Mouse (Mus musculus) stomach, embryonic 15.5 days (tissue): ENCODE data around the gene Mia2. TPM values are rescaled to one million over a fixed set of nuclear protein-coding genes. Genes with fewer than 3 reads are reported as not detected.

Source experiments
- ATAC-seq: fragments of 200-750 bp; cut with Nextera tagmentation; 2 replicates; pipeline ENCODE4 v1.8.0; 2017; ENCODE audit warnings: low read depth, moderate number of reproducible peaks, moderate TSS enrichment; ENCODE audit not compliant: insufficient read depth, low FRiP score
- H3K27ac ChIP-seq: fragments of 300-500 bp; sonication (generic); 2 replicates; pipeline ENCODE4 v1.5.1; 2015; ENCODE audit warnings: mild to moderate bottlenecking, inconsistent platforms
- H3K27me3 ChIP-seq: fragments of 300-500 bp; sonication (generic); replicated peaks from 2 replicates; pipeline ENCODE4 v1.6.1; 2015; ENCODE audit warnings: inconsistent platforms
- H3K36me3 ChIP-seq: fragments of 300-500 bp; sonication (generic); 2 replicates; pipeline ENCODE4 v1.6.1; 2015; ENCODE audit warnings: inconsistent platforms
- H3K4me1 ChIP-seq: fragments of 300-500 bp; sonication (generic); 2 replicates; pipeline ENCODE4 v1.6.1; 2015; ENCODE audit warnings: inconsistent platforms
- H3K4me2 ChIP-seq: fragments of 300-500 bp; sonication (generic); 2 replicates; pipeline ENCODE4 v1.6.1; 2015; ENCODE audit warnings: mild to moderate bottlenecking, inconsistent platforms
- H3K4me3 ChIP-seq: fragments of 300-500 bp; sonication (generic); replicated peaks from 2 replicates; pipeline ENCODE4 v1.5.1; 2015; ENCODE audit warnings: inconsistent platforms
- H3K9ac ChIP-seq: fragments of 300-500 bp; sonication (generic); 2 replicates; pipeline ENCODE4 v1.6.1; 2015; ENCODE audit warnings: inconsistent platforms
- H3K9me3 ChIP-seq: fragments of 300-500 bp; sonication (generic); 2 replicates; pipeline ENCODE4 v1.6.1; 2016; ENCODE audit warnings: inconsistent platforms
- WGBS: fragments of 180-500 bp; shearing (Covaris S2); methylation state at CpG from one replicate; pipeline ENCODE4 v1.1.7; 2015; 5-methylcytosine and 5-hydroxymethylcytosine counted together
- polyA plus RNA-seq: library from polyadenylated mRNA; unstranded; fragments of >200 nt; fragmentation: Nextera tagmentation; extraction: Ambion mirVana; gene quantifications from 2 replicates; pipeline ENCODE4 v1.2.1, GENCODE M21; 2015

The Mia2 gene
- polyA plus RNA-seq, 1 experiment from 2014 or later, result 82.1 TPM

GRCm38 (mm10) chr12:59105914-59106313 is 10.3 kb downstream of the Mia2 start:
- H3K27me3 ChIP-seq, result no peaks in the 10 kb centered on the region
- H3K4me3 ChIP-seq, result no peak overlapping the region
- H3K27ac ChIP-seq, result no peak overlapping the region
- no peaks in the 10 kb centered on the region for H3K9me3 ChIP-seq
- H3K4me2 ChIP-seq, result no peak overlapping the region
- H3K4me1 ChIP-seq, result no peaks in the 10 kb centered on the region
- H3K9ac ChIP-seq, result no peak overlapping the region
- 77% methylated on average over 6 of the region's 6 CpGs for WGBS
- ATAC-seq, result 0 out of 2 replicates have a peak, but pooled peaks have one; percentile 53
- H3K36me3 ChIP-seq, result no peaks in the 10 kb centered on the region

- H3K27ac ChIP-seq, result no peak overlapping the region
- H3K9ac ChIP-seq, result no peak overlapping the region
- 87% methylated on average over 5 of the region's 5 CpGs for WGBS
- no peak overlapping the region for H3K4me2 ChIP-seq
- H3K9me3 ChIP-seq, result no peaks in the 10 kb centered on the region
- no peaks in the 10 kb centered on the region for H3K27me3 ChIP-seq
- no peak overlapping the region for H3K4me3 ChIP-seq
- no peaks in the 10 kb centered on the region for H3K4me1 ChIP-seq
- H3K36me3 ChIP-seq, result no peaks in the 10 kb centered on the region
- ATAC-seq, result no peak
These were observed 10.9 kb downstream of the Mia2 start for GRCm38 (mm10) chr12:59106491-59106890.

GRCm38 (mm10) chr12:59107926-59108325 is 12.3 kb downstream of the Mia2 start:
- Histone ChIP-seq H3K9me3 (no peaks in the 10 kb centered on the region), H3K4me3 (no peak overlapping the region), H3K36me3 (no peaks in the 10 kb centered on the region), H3K27me3 (no peaks in the 10 kb centered on the region), H3K4me1 (no peaks in the 10 kb centered on the region), H3K4me2 (no peak overlapping the region), H3K9ac (no peak overlapping the region), H3K27ac (no peak overlapping the region)
- WGBS, result 77% methylated on average over 4 of the region's 4 CpGs
- no peak for ATAC-seq

GRCm38 (mm10) chr12:59117184-59117583 is 21.6 kb downstream of the Mia2 start:
- Histone ChIP-seq H3K4me2 (no peak overlapping the region), H3K36me3 (no peaks in the 10 kb centered on the region), H3K4me3 (no peak overlapping the region), H3K27ac (no peak overlapping the region), H3K9me3 (no peaks in the 10 kb centered on the region), H3K9ac (no peak overlapping the region), H3K27me3 (no peaks in the 10 kb centered on the region), H3K4me1 (no peaks in the 10 kb centered on the region)
- no peak for ATAC-seq
- WGBS, result 71% methylated on average over 3 of the region's 3 CpGs

- H3K27me3 ChIP-seq, result no peaks in the 10 kb centered on the region
- no peak overlapping the region for H3K27ac ChIP-seq
- H3K36me3 ChIP-seq, result no peaks in the 10 kb centered on the region
- no peaks in the 10 kb centered on the region for H3K9me3 ChIP-seq
- H3K9ac ChIP-seq, result no peak overlapping the region
- WGBS, result 87% methylated on average over 2 of the region's 2 CpGs
- 0 out of 2 replicates have a peak, but pooled peaks cover 4% of the 10 kb centered on the region for H3K4me1 ChIP-seq
- no peak overlapping the region for H3K4me3 ChIP-seq
- H3K4me2 ChIP-seq, result no peak overlapping the region
- ATAC-seq, result no peak
These were observed 29.8 kb downstream of the Mia2 start for GRCm38 (mm10) chr12:59125426-59125825.

- WGBS, result 79% methylated on average over 10 of the region's 10 CpGs
- H3K36me3 ChIP-seq, result no peaks in the 10 kb centered on the region
- H3K9me3 ChIP-seq, result no peaks in the 10 kb centered on the region
- peaks cover 12% of the 10 kb centered on the region for H3K4me1 ChIP-seq
- H3K4me2 ChIP-seq, result no peak overlapping the region; the same call in 1 of the 2 replicates
- ATAC-seq, result no peak
- H3K9ac ChIP-seq, result no peak overlapping the region
- H3K4me3 ChIP-seq, result no peak overlapping the region
- peak overlapping the region; percentile 54; the same call in 1 of the 2 replicates for H3K27ac ChIP-seq
- no peaks in the 10 kb centered on the region for H3K27me3 ChIP-seq
These were observed 32.9 kb downstream of the Mia2 start for GRCm38 (mm10) chr12:59128501-59128900.

GRCm38 (mm10) chr12:59129038-59129437 is 33.4 kb downstream of the Mia2 start:
- ATAC-seq, result peak; percentile 27; the same call in 1 of the 2 replicates
- H3K4me3 ChIP-seq, result no peak overlapping the region
- H3K4me1 ChIP-seq, result peaks cover 12% of the 10 kb centered on the region
- peak overlapping the region; percentile 54; the same call in 1 of the 2 replicates for H3K27ac ChIP-seq
- no peaks in the 10 kb centered on the region for H3K27me3 ChIP-seq
- no peaks in the 10 kb centered on the region for H3K9me3 ChIP-seq
- 42% methylated on average over 7 of the region's 7 CpGs for WGBS
- no peaks in the 10 kb centered on the region for H3K36me3 ChIP-seq
- H3K9ac ChIP-seq, result no peak overlapping the region
- H3K4me2 ChIP-seq, result peak overlapping the region; percentile 67

- H3K4me2 ChIP-seq, result peak overlapping the region; percentile 67
- H3K4me1 ChIP-seq, result peaks cover 12% of the 10 kb centered on the region
- no peaks in the 10 kb centered on the region for H3K27me3 ChIP-seq
- H3K9ac ChIP-seq, result no peak overlapping the region
- H3K4me3 ChIP-seq, result peak overlapping the region; percentile 48
- ATAC-seq, result peak; percentile 24; the same call in 1 of the 2 replicates
- no peaks in the 10 kb centered on the region for H3K9me3 ChIP-seq
- peak overlapping the region; percentile 67 for H3K27ac ChIP-seq
- H3K36me3 ChIP-seq, result no peaks in the 10 kb centered on the region
- 9% methylated on average over 6 of the region's 6 CpGs for WGBS
These were observed 34.0 kb downstream of the Mia2 start for GRCm38 (mm10) chr12:59129592-59129991.

- peak overlapping the region; percentile 98 for H3K27ac ChIP-seq
These were observed 34.6 kb downstream of the Mia2 start for GRCm38 (mm10) chr12:59130249-59130648.

GRCm38 (mm10) chr12:59130651-59131577 is 35.3 kb downstream of the Mia2 start:
- peak overlapping the region; percentile 97 for H3K4me3 ChIP-seq
- no peaks in the 10 kb centered on the region for H3K36me3 ChIP-seq
- peaks cover 12% of the 10 kb centered on the region for H3K4me1 ChIP-seq
- no peaks in the 10 kb centered on the region for H3K9me3 ChIP-seq
- no peaks in the 10 kb centered on the region for H3K27me3 ChIP-seq
- H3K27ac ChIP-seq, result peak overlapping the region; percentile 98
- peak overlapping the region; percentile 86 for H3K9ac ChIP-seq
- under 1% methylated on average over 98 of the region's 100 CpGs for WGBS
- peak overlapping the region; percentile 67 for H3K4me2 ChIP-seq
- ATAC-seq, result peak; percentile 93

More at GRCm38 (mm10) chr12:59130249-59130648, 34.6 kb downstream of the Mia2 start:
- H3K4me2 ChIP-seq, result peak overlapping the region; percentile 67
- WGBS, result 5% methylated on average over 3 of the region's 3 CpGs
- H3K36me3 ChIP-seq, result no peaks in the 10 kb centered on the region
- no peak for ATAC-seq
- no peaks in the 10 kb centered on the region for H3K27me3 ChIP-seq
- peaks cover 12% of the 10 kb centered on the region for H3K4me1 ChIP-seq
- H3K9me3 ChIP-seq, result no peaks in the 10 kb centered on the region
- peak overlapping the region; percentile 8; the same call in 1 of the 2 replicates for H3K9ac ChIP-seq
- peak overlapping the region; percentile 97 for H3K4me3 ChIP-seq

GRCm38 (mm10) chr12:59131578-59131946 is 36.0 kb downstream of the Mia2 start:
- peak; percentile 28; the same call in 1 of the 2 replicates for ATAC-seq

GRCm38 (mm10) chr12:59132462-59132861 is 36.9 kb downstream of the Mia2 start:
- no peak for ATAC-seq
- WGBS, result 34% methylated on average over 3 of the region's 3 CpGs
- Histone ChIP-seq H3K36me3 (no peaks in the 10 kb centered on the region), H3K9me3 (no peaks in the 10 kb centered on the region), H3K4me3 (peak overlapping the region; percentile 97), H3K4me2 (peak overlapping the region; percentile 67), H3K27me3 (no peaks in the 10 kb centered on the region), H3K4me1 (peaks cover 12% of the 10 kb centered on the region), H3K27ac (no peak overlapping the region), H3K9ac (no peak overlapping the region)

More at GRCm38 (mm10) chr12:59131578-59131946, 36.0 kb downstream of the Mia2 start:
- no peaks in the 10 kb centered on the region for H3K9me3 ChIP-seq
- no peaks in the 10 kb centered on the region for H3K27me3 ChIP-seq
- H3K4me3 ChIP-seq, result peak overlapping the region; percentile 97
- H3K27ac ChIP-seq, result peak overlapping the region; percentile 98
- H3K4me2 ChIP-seq, result peak overlapping the region; percentile 67
- H3K36me3 ChIP-seq, result no peaks in the 10 kb centered on the region
- under 1% methylated on average over 30 of the region's 30 CpGs for WGBS
- H3K4me1 ChIP-seq, result peaks cover 12% of the 10 kb centered on the region
- peak overlapping the region; percentile 86 for H3K9ac ChIP-seq
